Mouse (Mus musculus) CD8-positive naive resting alpha-beta T cell, adult 2 months (primary cell): ENCODE measurements around the gene Dnajc6.
A peak's percentile ranks its signal among the peaks of the same experiment; 100 is the strongest.

Experiments
- DNase-seq, 2 experiments: peaks; one replicate each; pipeline ENCODE4 v3.0.0; 2022; ENCODE audit warnings: low read depth in 2 of 2, low spot score in 2 of 2

Dnajc6 gene

GRCm38 (mm10) chr4:101506372-101506771 is 9.9 kb downstream of the Dnajc6 start:
- no peak for DNase-seq

DNA sequence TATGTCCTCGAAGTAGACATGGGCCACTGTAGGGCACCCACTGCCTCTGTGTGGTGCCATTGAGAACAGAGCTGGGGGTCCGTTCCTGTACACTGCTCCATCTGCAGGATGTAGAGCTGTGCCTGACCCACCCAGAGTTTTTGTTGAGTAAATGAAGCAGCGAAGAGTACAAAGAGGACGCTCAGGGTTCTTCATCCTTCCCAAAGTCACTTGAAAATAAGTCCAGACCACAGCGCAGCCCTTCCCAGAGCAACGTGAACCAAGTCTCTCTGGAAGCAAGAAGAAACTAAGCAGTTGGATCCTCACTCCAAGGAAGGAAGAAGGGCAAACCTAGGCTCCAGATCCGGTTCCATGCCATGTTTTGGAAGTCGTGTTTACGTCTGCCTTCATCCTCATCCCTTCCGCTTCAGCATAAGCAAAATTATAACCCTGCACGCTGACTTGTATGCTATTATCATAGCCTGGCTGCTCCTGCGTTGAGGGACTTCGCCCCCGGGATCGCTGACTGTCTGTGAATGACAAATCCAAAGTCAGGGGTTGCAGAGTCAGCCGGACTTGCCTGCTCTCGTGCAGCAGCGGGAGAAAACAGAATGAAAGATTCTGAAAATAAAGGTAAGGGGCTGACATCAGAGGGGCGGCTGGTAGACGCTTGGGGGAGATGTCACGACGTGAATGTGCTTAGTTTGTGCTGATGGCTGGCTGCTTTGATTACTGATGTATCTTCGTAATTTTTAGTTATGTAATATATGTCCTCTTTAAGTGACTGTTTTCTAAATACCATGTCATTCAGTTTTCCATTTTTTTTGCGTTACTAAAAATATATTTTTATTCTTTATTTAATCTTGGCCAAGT is 11.3 kb downstream of the Dnajc6 start:
- DNase-seq: peak in 1 of 2 experiments; percentile 24

GRCm38 (mm10) chr4:101508431-101508830 is 12.0 kb downstream of the Dnajc6 start:
- no peak for DNase-seq

- peak in 1 of 2 experiments; percentile 31 for DNase-seq
Observed at GRCm38 (mm10) chr4:101508851-101509577, 12.6 kb downstream of the Dnajc6 start.

DNA sequence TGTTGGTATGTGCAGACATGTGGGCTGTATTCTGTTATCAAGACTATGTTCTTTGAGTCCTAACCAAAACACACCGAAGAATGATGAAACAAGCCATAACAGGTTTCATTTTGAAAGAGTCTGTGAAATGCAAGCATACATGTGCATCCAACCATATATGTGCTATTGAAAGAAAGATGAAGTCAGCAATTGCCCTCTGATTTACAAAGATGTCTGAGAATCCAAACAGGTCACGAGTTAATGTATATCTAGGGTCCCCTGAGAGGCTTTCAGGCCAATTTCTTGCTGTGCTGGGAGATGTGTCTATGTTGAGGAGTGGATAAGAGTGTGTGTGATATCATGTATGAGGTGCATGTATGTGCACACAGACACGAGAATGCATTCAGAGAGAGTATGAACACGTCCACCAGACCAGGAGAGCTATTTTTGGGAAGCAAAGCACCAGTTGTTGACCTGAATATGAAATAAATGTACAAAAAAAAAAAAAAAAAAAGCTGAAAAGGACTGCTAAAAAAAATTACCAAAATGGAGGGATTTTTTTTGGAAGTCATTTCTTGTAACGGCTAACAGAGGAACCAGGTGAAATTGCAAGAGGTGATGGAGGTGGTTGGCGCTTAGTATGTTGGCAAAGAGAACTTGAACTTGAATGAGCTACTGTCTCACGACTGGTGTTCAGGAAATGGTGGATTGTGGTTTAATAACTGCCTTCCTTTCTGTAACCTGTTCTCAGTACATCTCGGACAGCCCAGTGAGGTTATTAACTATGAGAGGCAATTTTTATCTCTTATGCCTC is 13.9 kb downstream of the Dnajc6 start:
- DNase-seq: no peak

DNA sequence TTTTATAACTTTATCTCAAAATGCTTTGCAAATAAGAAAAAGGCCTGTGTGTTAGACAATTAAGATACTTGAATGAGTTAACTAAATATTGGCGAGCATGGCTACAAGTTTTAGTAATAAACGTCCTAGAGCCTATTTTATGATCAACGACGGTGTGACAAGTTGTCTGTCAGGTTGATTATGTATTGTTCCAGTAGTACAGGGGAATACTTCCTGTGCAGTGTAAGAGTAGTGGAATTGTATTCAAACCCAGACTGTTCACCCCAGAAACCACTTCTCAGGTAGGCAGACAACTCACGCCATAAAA is 14.4 kb downstream of the Dnajc6 start:
- DNase-seq: no peak

- DNase-seq: no peak
Observed at GRCm38 (mm10) chr4:101511768-101512521, 15.5 kb downstream of the Dnajc6 start.

DNA sequence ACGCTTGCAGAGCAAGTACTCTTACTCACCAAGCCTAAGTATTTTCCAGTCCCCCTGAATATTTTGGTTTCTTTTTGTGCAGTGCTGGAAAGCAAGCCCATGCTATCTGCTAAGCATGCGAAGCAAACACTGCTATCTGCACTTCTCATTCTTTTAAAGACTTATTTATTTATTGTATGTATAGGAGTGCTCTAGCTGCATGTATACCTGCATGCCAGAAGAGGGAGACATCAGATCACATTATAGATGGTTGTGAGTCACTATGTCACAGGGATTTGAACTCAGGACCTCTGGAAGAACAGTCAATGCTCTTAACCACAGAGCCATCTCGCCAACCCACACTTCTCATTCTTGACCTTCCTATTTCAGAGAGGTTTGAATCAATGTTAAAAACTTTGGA is 16.8 kb downstream of the Dnajc6 start:
- no peak for DNase-seq

DNA sequence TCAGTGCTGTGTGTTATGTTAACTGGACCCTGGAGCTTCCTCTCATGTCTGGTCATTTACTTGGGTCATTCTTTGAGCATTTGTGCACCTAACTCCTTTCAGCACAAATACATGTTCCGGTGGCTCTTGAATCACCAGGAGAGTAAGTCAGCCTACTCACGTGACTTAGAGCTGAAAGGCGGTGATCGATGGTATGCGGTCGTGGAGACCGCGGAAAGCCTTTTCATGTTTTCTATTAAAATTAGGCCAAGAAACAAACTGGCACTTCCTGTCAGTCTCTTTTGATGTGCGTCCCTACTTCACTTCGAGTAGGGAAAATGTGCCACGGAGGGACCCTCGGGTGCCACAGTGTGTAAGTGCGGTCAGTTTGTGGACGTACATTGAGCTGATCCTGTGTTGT is 19.4 kb downstream of the Dnajc6 start:
- DNase-seq: no peak

- DNase-seq: no peak
Observed at GRCm38 (mm10) chr4:101516434-101517168, 20.2 kb downstream of the Dnajc6 start.

- DNase-seq: no peak
Observed at GRCm38 (mm10) chr4:101531901-101532300, 35.5 kb downstream of the Dnajc6 start.

- no peak for DNase-seq
Observed at GRCm38 (mm10) chr4:101540516-101540915, 44.1 kb downstream of the Dnajc6 start.

DNA sequence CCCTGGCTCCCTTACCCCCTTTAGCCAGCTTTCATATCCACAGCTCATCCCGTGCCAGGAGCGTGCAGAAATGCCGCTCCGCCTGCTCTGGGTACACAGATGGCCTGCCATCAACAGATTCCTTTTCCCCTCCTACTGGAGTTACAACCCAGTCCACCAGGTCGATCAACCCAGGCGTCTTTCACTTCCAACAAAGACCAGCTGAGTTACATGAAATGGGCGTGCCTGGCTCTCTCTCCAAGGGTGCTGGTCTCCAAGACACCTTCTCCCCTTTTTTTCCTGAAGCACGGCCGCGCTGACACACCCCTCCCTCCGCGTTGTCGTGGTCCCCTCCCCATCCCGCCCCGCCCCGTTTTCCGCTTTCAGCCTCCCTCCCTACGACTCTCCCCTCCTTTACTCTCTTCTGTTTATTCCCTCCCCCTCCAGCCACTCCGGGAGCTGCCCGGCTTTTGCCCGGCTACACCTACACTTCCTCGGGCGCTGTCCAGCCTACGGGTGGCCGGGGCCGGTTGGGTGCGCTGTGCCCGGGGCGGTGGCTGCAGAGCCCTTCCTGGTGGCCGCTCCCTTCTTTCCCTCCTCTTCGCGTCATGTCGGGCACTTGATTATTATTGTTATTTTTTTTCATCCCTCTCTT is 53.6 kb downstream of the Dnajc6 start:
- no peak for DNase-seq

DNA sequence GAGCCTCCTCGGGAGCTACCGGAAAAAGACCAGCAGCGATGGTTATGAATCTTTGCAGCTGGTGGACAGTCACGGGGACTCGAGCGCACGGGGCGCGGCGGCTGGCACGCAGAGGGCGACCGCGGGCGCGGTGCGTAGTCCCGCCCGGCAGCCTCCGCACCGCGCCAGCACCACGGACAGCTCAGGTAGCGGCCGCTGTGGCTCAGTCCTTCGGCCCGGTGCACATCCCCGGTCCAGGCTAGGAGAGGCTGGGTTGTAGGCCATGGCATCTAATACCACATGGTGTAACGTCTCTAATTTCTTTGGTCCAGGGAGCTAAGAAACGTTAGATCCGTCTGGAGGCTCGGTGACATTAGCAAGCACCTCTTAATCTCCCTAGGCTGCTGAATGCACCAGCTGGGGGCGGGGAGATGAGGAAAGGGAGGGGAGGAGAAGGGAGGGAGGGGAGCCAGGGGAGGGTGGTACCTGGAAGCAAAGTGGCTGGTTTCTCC is 54.3 kb downstream of the Dnajc6 start:
- DNase-seq: no peak

GRCm38 (mm10) chr4:101551425-101551824 is 55.0 kb downstream of the Dnajc6 start:
- no peak for DNase-seq

DNA sequence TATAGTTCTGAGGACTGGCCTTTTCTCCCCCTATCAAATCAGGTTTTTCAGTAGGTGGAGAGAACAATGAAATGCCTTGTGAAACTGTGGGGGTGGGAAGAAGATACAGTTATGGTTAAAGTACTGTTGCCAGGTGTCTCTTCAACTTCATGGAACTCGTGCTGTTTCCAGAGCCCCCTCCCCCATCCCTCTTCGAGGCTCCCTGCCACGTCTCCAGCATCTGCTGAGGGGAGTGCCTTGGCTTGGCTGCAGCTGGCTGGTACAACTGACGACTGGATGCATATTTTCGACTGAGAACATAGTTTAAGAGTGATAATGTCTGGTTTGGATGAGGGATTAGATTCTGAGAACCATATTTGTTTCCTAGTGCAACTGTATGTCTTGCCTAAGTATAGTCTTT is 55.9 kb downstream of the Dnajc6 start:
- no peak for DNase-seq

DNA sequence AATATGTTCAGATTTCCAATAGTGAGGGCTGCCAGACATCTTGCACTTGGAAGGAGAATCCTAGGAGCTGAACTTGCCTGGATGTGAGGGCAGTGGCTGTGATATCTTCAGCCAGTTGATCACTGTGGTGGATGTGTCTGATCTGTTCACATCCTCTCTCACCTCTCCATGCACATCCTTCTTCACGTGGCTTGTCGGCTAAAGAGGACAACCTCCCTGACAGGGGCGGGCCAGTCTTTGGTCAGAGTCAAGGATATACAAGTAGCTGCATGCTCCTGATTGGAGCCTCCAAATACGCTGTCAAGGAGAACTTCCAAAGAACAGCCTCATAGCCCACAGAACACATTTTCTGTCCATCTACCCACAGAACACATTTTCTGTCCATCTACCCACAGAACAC is 58.6 kb downstream of the Dnajc6 start:
- no peak for DNase-seq

DNA sequence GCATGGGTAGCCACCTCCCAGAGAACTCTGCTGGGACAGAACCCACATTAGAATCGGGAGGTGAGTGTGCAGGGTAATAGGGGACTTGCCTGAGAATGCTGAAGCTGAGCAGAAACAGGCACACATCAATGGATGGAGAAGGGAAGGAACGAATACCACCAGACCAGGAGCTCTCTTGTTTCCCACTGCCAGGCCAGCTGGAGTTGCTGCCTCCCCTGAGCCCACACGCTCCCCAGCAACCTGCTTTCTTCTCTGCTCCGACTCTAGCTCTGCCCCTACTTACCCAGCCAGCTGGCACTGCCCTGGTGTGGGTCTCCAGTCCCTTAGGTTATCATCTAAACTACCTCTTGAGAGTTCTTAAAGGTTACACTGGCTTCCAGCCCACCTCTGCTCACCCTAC is 63.7 kb downstream of the Dnajc6 start:
- no peak for DNase-seq

- no peak for DNase-seq
Observed at GRCm38 (mm10) chr4:101562836-101563235, 66.4 kb downstream of the Dnajc6 start.

DNA sequence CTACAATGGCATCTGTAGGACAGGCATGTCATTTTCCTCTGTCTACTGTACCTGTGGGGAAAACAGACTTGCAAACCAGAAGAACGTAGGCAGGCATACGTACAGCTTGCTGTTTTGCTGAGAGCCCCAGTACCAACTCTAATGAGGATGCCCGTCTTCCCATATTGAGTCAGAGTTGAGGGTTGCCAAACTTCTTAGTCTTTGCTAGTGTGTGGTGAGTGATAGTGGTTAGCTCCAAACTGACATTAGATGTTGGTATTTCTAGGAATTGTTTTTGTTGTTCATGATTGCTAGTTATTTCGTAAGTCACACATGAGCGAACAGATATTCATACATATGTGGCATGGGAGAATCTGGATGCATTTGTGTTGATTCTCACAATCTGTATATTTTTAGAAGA is 67.2 kb downstream of the Dnajc6 start:
- DNase-seq: no peak
